Mouse (Mus musculus) central nervous system, embryonic 14 days (tissue): ENCODE data around the gene Larp7. TPM values are rescaled to one million over a fixed set of nuclear protein-coding genes. Genes with fewer than 3 reads are reported as not detected.

Source experiments
- polyA plus RNA-seq: library from polyadenylated mRNA; depleted of rRNA; stranded (reverse); fragments of >200 nt; gene quantifications from 2 replicates; pipeline ENCODE4 v1.2.3, GENCODE M21; 2012; rRNA removed

Gene Larp7
- 29.2 and 29.5 TPM in 2 replicates for polyA plus RNA-seq

DNA sequence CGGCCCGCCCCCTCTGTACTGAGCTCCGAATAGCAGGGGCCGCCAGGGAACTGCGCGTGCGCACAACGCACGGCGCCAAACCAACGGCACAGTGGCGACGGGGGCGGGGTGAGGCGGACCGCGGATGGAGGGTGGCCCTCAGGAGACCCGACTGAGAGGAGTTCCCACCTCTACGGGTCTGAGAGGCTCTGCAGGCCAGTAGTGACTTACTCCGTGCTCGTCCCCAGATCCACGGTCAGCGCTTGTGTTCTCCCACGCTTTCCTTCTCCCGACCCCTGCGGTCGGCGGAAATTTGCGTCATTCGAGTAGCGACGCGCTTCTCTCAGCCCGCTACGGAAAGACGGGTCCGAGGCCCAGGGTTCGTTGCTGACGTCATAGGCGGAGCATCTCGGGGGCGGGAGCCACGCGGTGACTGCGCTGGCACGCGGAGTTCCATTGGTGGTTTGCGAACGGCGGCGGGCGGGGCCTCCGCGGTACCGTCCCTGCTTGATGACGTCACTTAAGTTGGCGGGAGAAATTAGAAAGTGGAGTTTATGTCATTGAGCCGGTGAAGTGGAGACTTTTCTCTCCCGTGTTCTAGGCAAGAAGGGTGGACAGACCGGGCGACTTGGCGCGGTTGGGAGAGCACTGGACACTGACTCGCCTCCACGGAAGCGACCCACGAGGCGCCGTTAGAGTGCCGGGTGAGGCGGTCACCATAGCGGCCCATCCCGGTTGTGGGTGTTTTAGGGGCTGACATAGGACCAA lies at the start of gene Larp7, which contains the start of gene Zgrf1:
Gene Larp7 (minus strand): TSS at position 377 of the 747 bp plus-strand sequence.
Gene Zgrf1 (plus strand): TSS at position 517 of the 747 bp plus-strand sequence.

DNA sequence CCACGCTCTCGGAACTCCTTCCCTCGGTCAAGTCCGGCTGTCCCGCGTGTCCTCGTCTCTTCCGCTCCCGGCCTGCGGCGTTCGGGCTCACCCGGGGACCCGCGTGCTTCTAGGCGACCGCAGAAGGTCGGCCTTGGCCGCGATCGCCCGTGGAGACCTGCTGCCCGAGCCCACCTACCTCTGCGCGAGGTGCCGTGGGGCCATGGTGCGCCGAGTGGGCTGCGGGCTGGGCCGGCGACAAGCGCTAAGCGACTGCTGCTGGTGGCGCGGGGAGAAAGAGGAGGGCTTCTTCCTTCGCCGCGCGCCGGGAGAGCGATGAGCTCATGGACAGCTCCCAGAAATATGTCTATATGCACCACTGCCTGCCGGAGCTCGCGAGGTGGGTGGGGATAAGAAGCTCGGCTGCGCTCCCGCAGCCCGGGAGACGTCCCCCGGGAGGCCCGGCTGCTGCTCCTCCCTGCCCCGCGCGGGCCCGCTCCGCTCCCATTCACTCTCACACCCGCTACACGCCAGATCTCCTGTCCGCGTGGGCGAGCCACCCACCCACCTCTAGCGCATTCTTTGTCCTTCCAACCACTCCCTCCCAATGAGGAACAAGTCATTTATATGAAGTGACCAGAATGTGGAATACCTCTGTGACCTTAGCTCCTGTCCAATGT lies 54.3 kb downstream of the Larp7 start, which contains the start of gene Ank2:
Gene Ank2 (minus strand): TSS at position 609 of the 659 bp plus-strand sequence.

Other genes starting within 250 kb of the Larp7 start
- 116 and 126 TPM in 2 replicates for gene Ank2, start 54.0 kb downstream of the Larp7 start, polyA plus RNA-seq
- 11.1 and 12.1 TPM in 2 replicates for gene Zgrf1, start 140 bp upstream of the Larp7 start, polyA plus RNA-seq
- 51.6 and 114 TPM in 2 replicates for gene Neurog2, start 79.8 kb upstream of the Larp7 start, polyA plus RNA-seq
- 3.2 TPM in 2 replicates for gene Alpk1, start 227.2 kb upstream of the Larp7 start, polyA plus RNA-seq
- gene Tifa, start 236.5 kb upstream of the Larp7 start, polyA plus RNA-seq, result 3.0 and 4.0 TPM in 2 replicates